Mouse (Mus musculus): ENCODE measurements around the gene Mutyh. TPM values are rescaled to one million over a fixed set of nuclear protein-coding genes. Genes with fewer than 3 reads are reported as not detected.

The Mutyh gene
- total RNA-seq, 1 experiment: 23.1 TPM

DNA sequence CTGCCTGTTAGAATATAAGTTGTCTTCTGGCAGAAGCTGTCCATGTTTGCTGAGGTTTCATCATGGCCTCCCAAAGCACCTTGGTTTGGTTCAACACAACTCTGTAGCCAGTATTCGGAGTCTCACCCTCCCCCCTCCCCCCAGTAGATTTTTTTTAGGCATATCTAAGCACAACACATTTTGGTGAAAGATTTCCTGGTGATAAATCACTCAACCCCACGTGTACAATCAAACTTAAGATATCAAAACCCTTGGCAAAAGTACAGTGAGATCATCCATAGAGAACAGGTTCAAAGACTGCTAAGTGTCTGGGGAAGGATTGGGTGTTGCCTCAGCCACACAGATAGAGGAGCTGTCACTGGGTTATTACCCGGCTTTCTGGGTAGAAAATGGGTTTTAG, 3.5 kb downstream of the Mutyh start:
- no peak overlapping the region for H3K9ac ChIP-seq (ENCODE audit: insufficient read depth, low read depth, low read length, poor library complexity, severe bottlenecking)

DNA sequence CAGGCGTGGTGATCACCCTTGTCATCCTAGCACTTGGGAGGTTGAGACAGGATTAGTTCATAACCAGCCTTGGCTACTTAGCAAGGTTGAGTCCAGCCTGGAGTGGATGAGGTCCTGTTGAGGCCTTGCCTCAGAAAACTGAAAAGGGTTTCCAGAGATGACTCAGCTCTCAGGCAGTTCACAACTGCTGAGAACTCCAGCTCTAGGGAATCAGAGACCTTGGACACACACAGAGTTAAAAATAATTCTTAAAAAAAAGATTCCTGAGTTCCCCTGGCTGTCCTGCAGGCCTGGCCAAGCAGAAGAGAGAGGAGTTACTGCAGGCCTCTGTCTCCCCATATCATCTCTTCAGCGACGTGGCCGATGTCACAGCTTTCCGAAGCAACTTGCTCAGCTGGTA, 7.8 kb downstream of the Mutyh start:
- no peak for DNase-seq (ENCODE audit: low read depth, low spot score)
- no peak for TF ChIP-seq ZC3H11A (IDR thresholded peaks at IDR 0.05; ENCODE audit: borderline replicate concordance, low read depth, low read length)
- no peak for TF ChIP-seq HCFC1 (IDR thresholded peaks at IDR 0.05; ENCODE audit: borderline replicate concordance, insufficient read depth, low read length)
- TF ChIP-seq CHD2 (IDR thresholded peaks at IDR 0.05; ENCODE audit: low read depth, low read length): no peak
- TF ChIP-seq ZNF384 (IDR thresholded peaks at IDR 0.05; ENCODE audit: low read depth, low read length): no peak
- no peak for TF ChIP-seq MAFK (IDR thresholded peaks at IDR 0.05; ENCODE audit: insufficient read depth, low read depth, low read length)
- peaks cover 30% of the 10 kb centered on the region; the same call in 1 of the 2 replicates for H3K36me3 ChIP-seq (ENCODE audit: control insufficient read depth, insufficient read depth, low read length, poor library complexity, severe bottlenecking)
- H3K4me1 ChIP-seq (ENCODE audit: control insufficient read depth in 2 of 2, insufficient read depth in 2 of 2, low read length in 2 of 2, poor library complexity in 1 of 2): peaks cover 0 to 2% of the 10 kb centered on the region in 2 experiments; a peak in 1 of 4 replicates
- no peaks in the 10 kb centered on the region for H3K9me3 ChIP-seq (ENCODE audit: control insufficient read depth, insufficient read depth, low read depth, low read length)
- no peak overlapping the region for H3K27ac ChIP-seq (ENCODE audit: insufficient read depth, low read depth, low read length, poor library complexity, severe bottlenecking)
- no peak overlapping the region for H3K9ac ChIP-seq (ENCODE audit: insufficient read depth, low read depth, low read length, poor library complexity, severe bottlenecking)
- H3K4me3 ChIP-seq (ENCODE audit: insufficient read depth in 1 of 2, low read depth in 1 of 2, low read length in 2 of 2, poor library complexity in 1 of 2, severe bottlenecking in 1 of 2): no peak overlapping the region
- in situ Hi-C loops (cut with MboI; ENCODE audit: low sequenced_read_pairs in 2 of 2, unreplicated experiment in 2 of 2): loop anchor here in 1 of 2 experiments (25.0 kb wide), 1 partner anchor 322 kb away; the partner anchor contains the start of genes Btbd19, Plk3 and Tctex1d4

More for the DNA sequence above, 3.5 kb downstream of the Mutyh start:
- Histone ChIP-seq H3K36me3 (ENCODE audit: control insufficient read depth, insufficient read depth, low read length, poor library complexity, severe bottlenecking) (peaks cover 12% of the 10 kb centered on the region; the same call in 1 of the 2 replicates), H3K27ac (ENCODE audit: insufficient read depth, low read depth, low read length, poor library complexity, severe bottlenecking) (no peak overlapping the region), H3K9me3 (ENCODE audit: control insufficient read depth, insufficient read depth, low read depth, low read length) (no peaks in the 10 kb centered on the region), H3K4me3 (ENCODE audit: insufficient read depth in 1 of 2, low read depth in 1 of 2, low read length in 2 of 2, poor library complexity in 1 of 2, severe bottlenecking in 1 of 2) (no peak overlapping the region), H3K4me1 (ENCODE audit: control insufficient read depth in 2 of 2, insufficient read depth in 2 of 2, low read length in 2 of 2, poor library complexity in 1 of 2) (peaks cover 2 to 3% of the 10 kb centered on the region in 2 experiments; a peak in 2 of 4 replicates)
- no peak for DNase-seq (ENCODE audit: low read depth, low spot score)
- TF ChIP-seq ZC3H11A (IDR thresholded peaks at IDR 0.05; ENCODE audit: borderline replicate concordance, low read depth, low read length) (no peak), MAFK (IDR thresholded peaks at IDR 0.05; ENCODE audit: insufficient read depth, low read depth, low read length) (no peak), HCFC1 (IDR thresholded peaks at IDR 0.05; ENCODE audit: borderline replicate concordance, insufficient read depth, low read length) (no peak), ZNF384 (IDR thresholded peaks at IDR 0.05; ENCODE audit: low read depth, low read length) (no peak), CHD2 (IDR thresholded peaks at IDR 0.05; ENCODE audit: low read depth, low read length) (no peak)
- in situ Hi-C loops (cut with MboI; ENCODE audit: low sequenced_read_pairs in 2 of 2, unreplicated experiment in 2 of 2): loop anchor here in 1 of 2 experiments (25.0 kb wide), 1 partner anchor 326 kb away; the partner anchor contains the start of genes Btbd19, Plk3 and Tctex1d4

DNA sequence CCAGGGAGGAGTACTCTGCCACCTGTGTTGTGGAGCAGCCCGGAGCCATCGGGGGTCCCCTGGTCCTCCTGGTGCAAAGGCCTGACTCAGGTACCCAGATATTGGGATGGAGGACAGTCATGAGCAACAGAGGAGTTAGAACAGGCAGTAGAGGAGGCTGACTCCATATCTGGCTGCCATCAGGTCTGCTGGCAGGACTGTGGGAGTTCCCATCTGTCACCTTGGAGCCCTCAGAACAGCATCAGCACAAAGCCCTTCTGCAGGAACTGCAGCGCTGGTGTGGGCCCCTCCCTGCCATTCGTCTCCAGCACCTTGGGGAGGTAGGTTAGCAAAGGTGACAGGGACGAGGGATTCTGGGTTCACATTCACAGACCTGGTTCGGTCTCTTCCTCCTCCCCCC, 10.0 kb downstream of the Mutyh start:
- Histone ChIP-seq H3K4me3 (ENCODE audit: insufficient read depth in 1 of 2, low read depth in 1 of 2, low read length in 2 of 2, poor library complexity in 1 of 2, severe bottlenecking in 1 of 2) (no peak overlapping the region), H3K4me1 (ENCODE audit: control insufficient read depth in 2 of 2, insufficient read depth in 2 of 2, low read length in 2 of 2, poor library complexity in 1 of 2) (peaks cover 0 to 3% of the 10 kb centered on the region in 2 experiments; a peak in 2 of 4 replicates), H3K9me3 (ENCODE audit: control insufficient read depth, insufficient read depth, low read depth, low read length) (no peaks in the 10 kb centered on the region), H3K27ac (ENCODE audit: insufficient read depth, low read depth, low read length, poor library complexity, severe bottlenecking) (no peak overlapping the region), H3K9ac (ENCODE audit: insufficient read depth, low read depth, low read length, poor library complexity, severe bottlenecking) (no peak overlapping the region), H3K36me3 (ENCODE audit: control insufficient read depth, insufficient read depth, low read length, poor library complexity, severe bottlenecking) (peaks cover 30% of the 10 kb centered on the region; the same call in 1 of the 2 replicates)
- DNase-seq (ENCODE audit: low read depth, low spot score): no peak
- in situ Hi-C loops (cut with MboI; ENCODE audit: low sequenced_read_pairs in 2 of 2, unreplicated experiment in 2 of 2): loop anchor here in 1 of 2 experiments (25.0 kb wide), 1 partner anchor 320 kb away; the partner anchor contains the start of genes Btbd19, Plk3 and Tctex1d4
- TF ChIP-seq HCFC1 (IDR thresholded peaks at IDR 0.05; ENCODE audit: borderline replicate concordance, insufficient read depth, low read length) (no peak), ZNF384 (IDR thresholded peaks at IDR 0.05; ENCODE audit: low read depth, low read length) (no peak), MAFK (IDR thresholded peaks at IDR 0.05; ENCODE audit: insufficient read depth, low read depth, low read length) (no peak), ZC3H11A (IDR thresholded peaks at IDR 0.05; ENCODE audit: borderline replicate concordance, low read depth, low read length) (no peak), CHD2 (IDR thresholded peaks at IDR 0.05; ENCODE audit: low read depth, low read length) (no peak)

DNA sequence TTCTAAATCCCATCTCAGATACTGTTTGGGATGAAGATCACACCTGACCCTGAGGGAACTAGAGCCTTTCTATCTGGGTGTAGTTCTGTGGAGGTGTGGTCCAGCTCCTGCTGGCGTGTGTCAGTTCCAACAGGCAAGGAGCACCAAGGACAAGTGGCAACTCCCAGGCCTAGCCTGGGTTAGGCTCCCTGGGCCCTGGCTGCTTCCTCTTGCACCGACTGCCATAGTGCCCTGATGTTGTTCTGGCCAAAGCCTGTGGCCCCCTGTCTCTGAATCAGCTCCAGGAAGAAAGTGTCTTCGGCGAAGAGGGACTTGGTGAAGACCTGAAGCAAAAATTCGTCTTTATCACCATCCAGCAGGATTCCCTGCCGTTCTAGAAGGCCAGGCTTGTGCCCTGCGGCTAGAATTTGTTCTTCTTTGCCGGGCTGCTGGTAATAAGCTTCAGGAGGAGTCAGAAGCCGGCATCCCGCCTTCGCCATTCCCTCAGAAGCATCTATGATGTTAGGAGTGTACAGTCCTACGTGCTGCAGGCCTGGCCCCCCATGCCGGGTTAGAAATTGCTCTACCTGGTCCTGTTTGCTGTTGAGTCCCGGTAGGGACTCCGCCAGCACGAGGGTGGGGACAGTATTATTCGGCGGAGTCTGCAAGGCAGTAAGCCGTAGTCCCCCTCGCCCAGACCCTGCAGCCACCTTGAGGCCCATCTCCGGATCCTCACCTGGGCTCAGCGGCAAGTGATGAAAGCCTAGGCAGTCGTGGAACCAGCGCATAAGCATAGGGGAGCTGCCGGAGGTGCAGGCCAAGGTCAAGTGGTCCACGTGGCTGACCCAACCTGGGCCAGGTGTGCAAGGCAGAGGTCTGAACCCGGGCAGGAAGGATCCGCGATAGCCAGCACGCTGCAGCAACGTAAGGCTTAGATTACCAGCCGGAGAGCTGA, 12.7 kb downstream of the Mutyh start:
- DNase-seq (ENCODE audit: low read depth, low spot score): no peak
- Histone ChIP-seq H3K9me3 (ENCODE audit: control insufficient read depth, insufficient read depth, low read depth, low read length) (no peaks in the 10 kb centered on the region), H3K27ac (ENCODE audit: insufficient read depth, low read depth, low read length, poor library complexity, severe bottlenecking) (no peak overlapping the region), H3K4me1 (ENCODE audit: control insufficient read depth in 2 of 2, insufficient read depth in 2 of 2, low read length in 2 of 2, poor library complexity in 1 of 2) (peaks cover 0 to 8% of the 10 kb centered on the region in 2 experiments; a peak in 3 of 4 replicates), H3K9ac (ENCODE audit: insufficient read depth, low read depth, low read length, poor library complexity, severe bottlenecking) (peak overlapping the region; percentile 70), H3K4me3 (ENCODE audit: insufficient read depth in 1 of 2, low read depth in 1 of 2, low read length in 2 of 2, poor library complexity in 1 of 2, severe bottlenecking in 1 of 2) (peak overlapping the region; percentile 62 to 75), H3K36me3 (ENCODE audit: control insufficient read depth, insufficient read depth, low read length, poor library complexity, severe bottlenecking) (peaks cover 24% of the 10 kb centered on the region; the same call in 1 of the 2 replicates)
- in situ Hi-C loops (cut with MboI; ENCODE audit: low sequenced_read_pairs in 2 of 2, unreplicated experiment in 2 of 2): loop anchor here (5.0 to 25.0 kb wide), 3 partner anchors 172 to 317 kb away; partner anchors contain the start of genes Urod (in 2 of the 2), Btbd19 (in 1 of the 2), Hectd3 (in 1 of the 2) and Plk3 (in 1 of the 2)
- no peak for TF ChIP-seq ZC3H11A (IDR thresholded peaks at IDR 0.05; ENCODE audit: borderline replicate concordance, low read depth, low read length)
- TF ChIP-seq MAFK (IDR thresholded peaks at IDR 0.05; ENCODE audit: insufficient read depth, low read depth, low read length): no peak
- TF ChIP-seq HCFC1 (IDR thresholded peaks at IDR 0.05; ENCODE audit: borderline replicate concordance, insufficient read depth, low read length): no peak
- TF ChIP-seq CHD2 (IDR thresholded peaks at IDR 0.05; ENCODE audit: low read depth, low read length): no peak
- no peak for TF ChIP-seq ZNF384 (IDR thresholded peaks at IDR 0.05; ENCODE audit: low read depth, low read length)
